7 mouse cellular contexts compared by ENCODE assay signal in the genomic region with DNA sequence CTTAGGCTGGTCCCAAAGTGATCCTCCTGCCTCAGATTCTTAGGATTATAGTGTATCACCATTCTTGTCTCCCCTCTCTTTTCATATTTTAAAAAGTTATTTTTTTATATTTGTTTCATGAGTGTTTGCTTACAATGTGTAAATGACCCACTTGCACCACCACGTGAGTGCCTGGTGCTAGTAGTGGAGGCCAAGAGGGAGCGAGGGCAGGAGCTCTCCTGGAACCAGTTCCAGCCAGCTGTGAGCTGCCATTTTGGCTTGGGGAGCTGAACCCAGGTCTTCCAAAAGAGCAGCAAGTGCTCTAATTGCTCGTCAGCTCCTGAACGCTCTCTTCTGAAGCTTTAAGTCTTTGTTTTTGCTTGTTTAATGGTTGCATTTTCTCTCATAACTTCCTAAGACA. TPM values are rescaled to one million over a fixed set of nuclear protein-coding genes. Genes with fewer than 3 reads are reported as not detected.
DNase-seq lines count a peak whose midpoint lies in the region; ATAC-seq and TF ChIP-seq lines count a peak whose summit lies in the region.

No protein-coding gene starts in this region.

- H3K79me2 ChIP-seq in CH12.LX (replicated peaks; ENCODE audit: control insufficient read depth, extremely low read depth, insufficient read depth, poor library complexity, severe bottlenecking): peaks cover 50% of the 10 kb centered on the region

- 0 out of 2 replicates have a peak overlapping the region, but pooled peaks have one; percentile 22 for H3K4me2 ChIP-seq in CH12.LX (ENCODE audit: insufficient read depth, low read depth, poor library complexity, severe bottlenecking)
- peak overlapping the region; percentile 83 for H3K4me2 ChIP-seq in liver, embryonic 11.5 days

- H3K27me3 ChIP-seq in CH12.LX (replicated peaks): no peaks in the 10 kb centered on the region
- no peaks in the 10 kb centered on the region for H3K27me3 ChIP-seq in hindbrain, embryonic 10.5 days (ENCODE audit: insufficient read depth, poor library complexity, severe bottlenecking)
- no peaks in the 10 kb centered on the region for H3K27me3 ChIP-seq in liver, embryonic 11.5 days (replicated peaks; ENCODE audit: control insufficient read depth, insufficient read depth, low read length)

- no peak for TF ChIP-seq EP300 in CH12.LX (IDR thresholded peaks at IDR 0.05; ENCODE audit: low read length)

- peaks cover 0 to 12% of the 10 kb centered on the region in 2 experiments for H3K36me3 ChIP-seq in CH12.LX (replicated peaks in 1 of 2; ENCODE audit: control insufficient read depth in 1 of 2, insufficient read depth in 1 of 2, low read length in 1 of 2)
- H3K36me3 ChIP-seq in hindbrain, embryonic 10.5 days: peaks cover 14% of the 10 kb centered on the region
- H3K36me3 ChIP-seq in liver, embryonic 11.5 days (ENCODE audit: control insufficient read depth, insufficient read depth, low read length): no peaks in the 10 kb centered on the region; the same call in 1 of the 2 replicates

- no peak for ATAC-seq in liver, embryonic 11.5 days (replicated peaks; ENCODE audit: low FRiP score)

- no peak overlapping the region for H3K9ac ChIP-seq in CH12.LX (ENCODE audit: insufficient read depth, low read depth)
- H3K9ac ChIP-seq in liver, embryonic 11.5 days (ENCODE audit: low read depth, low read length): 0 out of 2 replicates have a peak overlapping the region, but pooled peaks have one; percentile 0

- H3K4me1 ChIP-seq in CH12.LX (ENCODE audit: control insufficient read depth in 1 of 2, insufficient read depth in 2 of 2): peaks cover 5 to 40% of the 10 kb centered on the region in 2 experiments; a peak in 3 of 4 replicates
- peaks cover 34% of the 10 kb centered on the region for H3K4me1 ChIP-seq in hindbrain, embryonic 10.5 days (replicated peaks)
- H3K4me1 ChIP-seq in liver, embryonic 11.5 days (replicated peaks; ENCODE audit: control insufficient read depth, insufficient read depth, low read length): peaks cover 20% of the 10 kb centered on the region
- H3K4me1 ChIP-seq in olfactory bulb, adult 2 months (ENCODE audit: control insufficient read depth, insufficient read depth, low read length): peaks cover 9% of the 10 kb centered on the region

- DNase-seq in CH12.LX (ENCODE audit: extremely low read depth) (no peak), ES-CJ7 (ENCODE audit: low read depth, low spot score) (peak; percentile 85)
- DNase-seq in hindbrain, embryonic 10.5 days (ENCODE audit: low spot score): no peak
- DNase-seq in liver, embryonic 11.5 days (ENCODE audit: low spot score): no peak
- no peak for DNase-seq in right cerebral cortex, adult 2 months (ENCODE audit: low spot score in 2 of 2)
- no peak for DNase-seq in left cerebral cortex, postnatal 14 days (ENCODE audit: low spot score in 2 of 2)

- H3K4me3 ChIP-seq in CH12.LX (replicated peaks in 1 of 3; ENCODE audit: low read depth in 2 of 3, low read length in 2 of 3, poor library complexity in 1 of 3): no peak overlapping the region
- H3K4me3 ChIP-seq in hindbrain, embryonic 10.5 days: peak overlapping the region; percentile 88
- peak overlapping the region; percentile 99 for H3K4me3 ChIP-seq in liver, embryonic 11.5 days (ENCODE audit: low read depth, low read length)
- peak overlapping the region; percentile 20; the same call in 1 of the 2 replicates for H3K4me3 ChIP-seq in olfactory bulb, adult 2 months (ENCODE audit: insufficient read depth, low read depth, low read length)

- in situ Hi-C loops in CH12.LX (cut with MboI; ENCODE audit: low pct_ligation_motif_present, low pct_unique_long_range_greater_than_20kb, low sequenced_read_pairs): no loop called here

- no peak for TF ChIP-seq CTCF in CH12.LX (conservative IDR thresholded peaks at IDR 0.05 in 1 of 2, IDR thresholded peaks at IDR 0.05 in 1 of 2; ENCODE audit: low read depth in 2 of 2, low read length in 2 of 2)
- no peak for TF ChIP-seq CTCF in olfactory bulb, adult 2 months (IDR thresholded peaks at IDR 0.05; ENCODE audit: insufficient read depth, low read depth, low read length)

- no peak for TF ChIP-seq RAD21 in CH12.LX (IDR thresholded peaks at IDR 0.05; ENCODE audit: low read depth, low read length)

- WGBS in hindbrain, embryonic 10.5 days: 78% methylated on average over 4 of the region's 4 CpGs
- WGBS in liver, embryonic 11.5 days: 84% methylated on average over 4 of the region's 4 CpGs
- 28% methylated on average over 4 of the region's 4 CpGs for WGBS in olfactory bulb, adult 2 months

- no peaks in the 10 kb centered on the region for H3K9me3 ChIP-seq in CH12.LX (replicated peaks; ENCODE audit: low read length)
- no peaks in the 10 kb centered on the region for H3K9me3 ChIP-seq in hindbrain, embryonic 10.5 days
- H3K9me3 ChIP-seq in liver, embryonic 11.5 days (ENCODE audit: control insufficient read depth, low read length): no peaks in the 10 kb centered on the region

- intact Hi-C loops in left cerebral cortex, postnatal 14 days (cut with DNase I): no loop called here

- TF ChIP-seq POLR2A in CH12.LX (IDR thresholded peaks at IDR 0.05; ENCODE audit: low read depth, low read length): no peak
- TF ChIP-seq POLR2A in olfactory bulb, adult 2 months (IDR thresholded peaks at IDR 0.05; ENCODE audit: insufficient read depth, low read depth, low read length): no peak

- dilution Hi-C loops in CH12.LX (cut with MboI; ENCODE audit: extremely low pct_ligation_motif_present, extremely low pct_unique_long_range_greater_than_20kb, low sequenced_read_pairs): no loop called here

- no peak overlapping the region for H3K27ac ChIP-seq in CH12.LX (ENCODE audit: insufficient read depth, low read depth)
- H3K27ac ChIP-seq in hindbrain, embryonic 10.5 days: no peak overlapping the region
- no peak overlapping the region for H3K27ac ChIP-seq in liver, embryonic 11.5 days (ENCODE audit: low read depth, low read length)
- no peak overlapping the region for H3K27ac ChIP-seq in olfactory bulb, adult 2 months (ENCODE audit: insufficient read depth, low read depth, low read length)

TF ChIP-seq in CH12.LX, 34 proteins besides CTCF, POLR2A, EP300 and RAD21:
- 0 out of 2 replicates have a peak, but pooled peaks have one; percentile 12 for TF ChIP-seq CHD1 (IDR thresholded peaks at IDR 0.05; ENCODE audit: low read depth, low read length)
- TF ChIP-seq MEF2A (IDR thresholded peaks at IDR 0.05; ENCODE audit: borderline replicate concordance, low read depth, low read length): no peak

RNA-seq across cellular contexts. Expression of gene Ppm1b, which starts 3.6 kb away (rescaled TPM):
- total RNA-seq in CH12.LX (2012; rRNA removed) (33.2 and 37.7 TPM in 2 replicates), CH12.LX (2014; rRNA removed) (39.5 and 39.9 TPM in 2 replicates)
- polyA plus RNA-seq in CH12.LX (2012; ENCODE audit: insufficient read length, low read depth): 47.8 and 49.6 TPM in 2 replicates
- polyA plus RNA-seq in hindbrain, embryonic 10.5 days (2016; fragmentation: Nextera tagmentation; extraction: Ambion mirVana): 61.9 and 62.0 TPM in 2 replicates
- polyA plus RNA-seq in liver, embryonic 11.5 days (2014; fragmentation: Nextera tagmentation; extraction: Ambion mirVana): 73.2 and 80.0 TPM in 2 replicates
- polyA plus RNA-seq in olfactory bulb, adult 2 months (2012; ENCODE audit: insufficient read depth, insufficient read length, low replicate concordance, missing spikeins): 227 TPM in 1 of 2 replicates, not detected in the other
- 100 to 1,000 TPM; 116 to 123 TPM for total RNA-seq in left cerebral cortex, postnatal 14 days (2021)

Comparison
In these comparisons a context has a peak if more than half of its experiments do, and no peak if none do; other contexts are left out.
1. H3K4me3 ChIP-seq: peak in hindbrain, embryonic 10.5 days (single experiment), liver, embryonic 11.5 days (single experiment) and olfactory bulb, adult 2 months (single experiment); none in CH12.LX (0 of 3).